In genomic region chr3:52400284-52401161, GRCm38 (mm10) we compare ENCODE assay signal across 8 mouse cellular contexts.
DNase-seq lines count a peak whose midpoint lies in the region; ATAC-seq and TF ChIP-seq lines count a peak whose summit lies in the region.

No protein-coding gene starts in this region.

- H3K27ac ChIP-seq in lung, postnatal 0 days (ENCODE audit: low read length) = no peak overlapping the region
- no peak overlapping the region for H3K27ac ChIP-seq in forebrain, embryonic 13.5 days
- no peak overlapping the region for H3K27ac ChIP-seq in neural tube, embryonic 15.5 days (replicated peaks)

- 22% methylated on average over 19 of the region's 19 CpGs for WGBS in lung, postnatal 0 days
- WGBS in lung, adult 2 months = 29% methylated on average over 19 of the region's 19 CpGs
- 15% methylated on average over 19 of the region's 19 CpGs for WGBS in forebrain, embryonic 13.5 days
- 20% methylated on average over 19 of the region's 19 CpGs for WGBS in neural tube, embryonic 15.5 days

- TF ChIP-seq EP300 in lung, postnatal 0 days (IDR thresholded peaks at IDR 0.05) = no peak

- peaks cover 6% of the 10 kb centered on the region; the same call in 1 of the 2 replicates for H3K4me1 ChIP-seq in lung, postnatal 0 days (ENCODE audit: insufficient read depth, low read depth, low read length)
- peaks cover 5% of the 10 kb centered on the region for H3K4me1 ChIP-seq in lung, adult 2 months (ENCODE audit: control insufficient read depth, insufficient read depth, low read length)
- H3K4me1 ChIP-seq in forebrain, embryonic 13.5 days = peaks cover 12% of the 10 kb centered on the region
- H3K4me1 ChIP-seq in neural tube, embryonic 15.5 days = peaks cover 19% of the 10 kb centered on the region

- H3K4me2 ChIP-seq in lung, postnatal 0 days (replicated peaks; ENCODE audit: low read depth, low read length) = peak overlapping the region; percentile 65
- H3K4me2 ChIP-seq in forebrain, embryonic 13.5 days = peak overlapping the region; percentile 60
- peak overlapping the region; percentile 57 for H3K4me2 ChIP-seq in neural tube, embryonic 15.5 days

- ATAC-seq in lung, postnatal 0 days = peak; percentile 36; the same call in 1 of the 2 replicates
- peak; percentile 17; the same call in 1 of the 2 replicates for ATAC-seq in forebrain, embryonic 13.5 days
- ATAC-seq in neural tube, embryonic 15.5 days (ENCODE audit: low FRiP score) = peak; percentile 56; the same call in 1 of the 2 replicates

- no peaks in the 10 kb centered on the region for H3K9me3 ChIP-seq in lung, postnatal 0 days (ENCODE audit: low read length)
- H3K9me3 ChIP-seq in forebrain, embryonic 13.5 days (replicated peaks) = no peaks in the 10 kb centered on the region
- H3K9me3 ChIP-seq in neural tube, embryonic 15.5 days (replicated peaks) = no peaks in the 10 kb centered on the region

- DNase-seq in lung, postnatal 0 days (ENCODE audit: low spot score) = peak; percentile 26
- no peak for DNase-seq in lung, adult 2 months
- peak; percentile 34 for DNase-seq in kidney, postnatal 14 days
- DNase-seq in yolk sac, embryonic 10.5 days (ENCODE audit: low spot score) = no peak
- DNase-seq in left cerebral cortex, adult 18-20 months (ENCODE audit: low spot score in 2 of 2) = no peak
- no peak for DNase-seq in left cerebral cortex, adult 11 months (ENCODE audit: low spot score)

- TF ChIP-seq POLR2A in lung, adult 2 months (IDR thresholded peaks at IDR 0.05; ENCODE audit: borderline replicate concordance, extremely low read depth, low read depth, low read length) = no peak

- H3K4me3 ChIP-seq in lung, postnatal 0 days (ENCODE audit: low read depth, low read length) = peak overlapping the region; percentile 18; the same call in 1 of the 2 replicates
- H3K4me3 ChIP-seq in lung, adult 2 months (replicated peaks; ENCODE audit: extremely low read depth, low read depth, low read length) = no peak overlapping the region
- peak overlapping the region; percentile 32 for H3K4me3 ChIP-seq in forebrain, embryonic 13.5 days
- H3K4me3 ChIP-seq in neural tube, embryonic 15.5 days (replicated peaks) = peak overlapping the region; percentile 25

- H3K36me3 ChIP-seq in lung, postnatal 0 days (ENCODE audit: insufficient read depth, low read length) = no peaks in the 10 kb centered on the region
- no peaks in the 10 kb centered on the region for H3K36me3 ChIP-seq in forebrain, embryonic 13.5 days (ENCODE audit: poor library complexity, severe bottlenecking)
- H3K36me3 ChIP-seq in neural tube, embryonic 15.5 days = no peaks in the 10 kb centered on the region

- H3K9ac ChIP-seq in lung, postnatal 0 days (replicated peaks; ENCODE audit: low read depth) = peak overlapping the region; percentile 50; the same call in 1 of the 2 replicates
- no peak overlapping the region for H3K9ac ChIP-seq in forebrain, embryonic 13.5 days
- 0 out of 2 replicates have a peak overlapping the region, but pooled peaks have one; percentile 29 for H3K9ac ChIP-seq in neural tube, embryonic 15.5 days (replicated peaks)

- H3K27me3 ChIP-seq in lung, postnatal 0 days (replicated peaks; ENCODE audit: insufficient read depth, low read length) = no peaks in the 10 kb centered on the region
- peaks cover 7% of the 10 kb centered on the region for H3K27me3 ChIP-seq in forebrain, embryonic 13.5 days
- peaks cover 14% of the 10 kb centered on the region; the same call in 1 of the 2 replicates for H3K27me3 ChIP-seq in neural tube, embryonic 15.5 days (replicated peaks)

- TF ChIP-seq CTCF in lung, postnatal 0 days (IDR thresholded peaks at IDR 0.05) = no peak
- TF ChIP-seq CTCF in lung, adult 2 months (IDR thresholded peaks at IDR 0.05; ENCODE audit: insufficient read depth, low read length) = no peak

Comparison
In these comparisons a context has a peak if more than half of its experiments do, and no peak if none do; other contexts are left out.
1. DNase-seq: peak in lung, postnatal 0 days (single experiment) and kidney, postnatal 14 days (single experiment); none in lung, adult 2 months (single experiment), yolk sac, embryonic 10.5 days (single experiment), left cerebral cortex, adult 18-20 months (0 of 2) and left cerebral cortex, adult 11 months (single experiment).
2. Peak in every context shown above with its lines, with median percentiles within 50 percentile points of each other: ATAC-seq and H3K4me2 ChIP-seq.